Mouse (Mus musculus) adipocyte (in vitro differentiated cells): Measurements from ENCODE around the gene Galnt2.
A peak's percentile ranks its signal among the peaks of the same experiment; 100 is the strongest.

Experiments
- DNase-seq: peaks from one replicate; pipeline ENCODE4 v3.0.0-alpha.2; 2016; ENCODE audit warnings: low spot score

Gene Galnt2

DNA sequence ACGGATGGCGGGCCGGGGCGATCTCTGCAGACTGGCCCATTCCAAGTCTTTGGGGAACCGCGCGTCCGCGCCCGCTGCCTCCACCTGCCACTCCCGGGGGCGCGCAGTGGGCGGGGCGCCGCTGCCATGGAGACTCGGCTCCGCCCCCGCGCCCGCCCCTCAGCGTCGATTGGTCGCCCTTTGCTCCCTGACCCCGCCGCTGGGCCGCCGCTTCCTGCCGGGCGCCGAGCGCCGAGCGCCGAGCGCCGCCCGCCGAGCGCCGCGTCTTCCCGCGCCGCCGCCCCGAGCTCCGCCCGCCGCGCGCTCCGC, at the start of gene Galnt2:
Gene Galnt2, plus strand, starts transcription at position 216 of the 309 bp plus-strand sequence.
- DNase-seq, result peak; percentile 63

DNA sequence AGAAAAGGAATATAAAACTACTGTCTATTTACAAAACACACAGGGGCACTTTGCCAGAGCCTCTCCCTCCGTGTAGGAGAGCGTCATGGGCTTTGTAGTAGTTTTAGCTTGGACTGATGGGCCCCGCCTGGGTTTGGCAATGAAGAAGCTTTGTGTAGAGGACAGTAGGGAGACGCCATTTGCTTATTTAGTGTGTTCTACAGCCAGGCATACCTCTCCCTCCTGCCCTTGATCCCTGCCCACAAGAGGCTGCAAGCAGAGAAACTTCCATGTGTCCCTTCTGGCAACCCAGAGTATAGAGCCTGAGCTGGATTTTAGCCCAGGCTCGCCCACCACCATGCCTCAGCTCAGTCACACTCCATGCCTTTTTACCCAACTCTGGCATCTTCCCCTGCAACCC, 49.4 kb upstream of the Galnt2 start:
- DNase-seq, result no peak

DNA sequence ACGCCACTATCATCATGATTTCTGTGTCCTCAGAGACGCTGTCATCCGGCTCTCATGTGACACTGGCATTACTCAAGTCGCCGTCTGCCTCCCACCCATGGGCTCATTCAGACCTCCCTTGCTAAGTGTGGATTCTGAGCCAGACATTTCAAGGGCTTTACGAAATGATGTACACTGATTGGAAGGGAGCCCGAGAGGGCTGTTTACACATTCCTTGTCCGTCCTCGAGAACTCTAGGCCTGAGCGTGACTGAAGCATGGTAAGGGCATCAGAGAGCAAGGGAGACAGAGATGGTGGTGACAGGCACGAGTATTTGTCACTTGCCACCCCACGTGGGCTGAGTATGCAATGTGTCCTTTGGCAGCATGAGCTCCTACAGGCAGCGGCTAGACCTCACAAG, 49.0 kb upstream of the Galnt2 start:
- DNase-seq, result peak; percentile 66

DNA sequence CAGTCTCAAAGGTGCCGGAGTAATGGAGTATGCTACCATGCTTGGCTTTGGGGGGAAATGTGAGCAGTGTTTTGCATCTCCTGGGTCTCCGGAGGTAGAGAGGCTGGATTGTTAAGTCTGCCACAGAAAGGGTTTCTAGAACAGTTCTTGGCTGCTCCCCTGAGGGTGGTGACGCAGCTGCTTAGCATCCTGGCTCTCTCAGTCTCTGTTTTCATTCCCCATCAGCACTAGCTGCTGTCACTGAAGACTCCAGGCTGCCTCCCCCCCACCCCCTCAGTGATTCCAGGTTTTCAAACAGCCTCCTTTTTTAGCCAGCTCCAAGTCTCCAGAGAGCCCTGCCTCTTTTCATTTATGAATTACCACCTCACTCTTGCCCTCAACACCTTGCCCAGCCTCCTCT, 47.1 kb upstream of the Galnt2 start:
- DNase-seq, result no peak

DNA sequence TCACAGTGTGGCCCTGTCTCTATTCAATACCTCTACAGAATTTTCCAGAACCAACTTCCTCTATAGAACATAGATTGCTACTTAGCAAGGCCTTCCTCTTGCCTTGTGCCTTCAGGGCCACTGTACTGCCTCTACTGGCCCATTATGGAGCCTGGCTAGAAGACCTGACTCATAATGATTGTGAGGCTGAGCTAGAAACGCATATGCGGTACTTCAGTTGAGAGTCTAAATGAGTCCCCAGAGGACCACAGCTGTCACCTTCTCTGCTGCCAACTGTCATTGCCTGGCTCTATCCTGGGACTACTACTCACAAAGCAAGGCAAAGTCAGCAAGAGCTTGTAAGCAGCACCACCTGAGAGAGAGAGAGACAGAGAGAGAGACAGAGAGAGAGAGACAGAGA, 46.7 kb upstream of the Galnt2 start:
- no peak for DNase-seq

DNA sequence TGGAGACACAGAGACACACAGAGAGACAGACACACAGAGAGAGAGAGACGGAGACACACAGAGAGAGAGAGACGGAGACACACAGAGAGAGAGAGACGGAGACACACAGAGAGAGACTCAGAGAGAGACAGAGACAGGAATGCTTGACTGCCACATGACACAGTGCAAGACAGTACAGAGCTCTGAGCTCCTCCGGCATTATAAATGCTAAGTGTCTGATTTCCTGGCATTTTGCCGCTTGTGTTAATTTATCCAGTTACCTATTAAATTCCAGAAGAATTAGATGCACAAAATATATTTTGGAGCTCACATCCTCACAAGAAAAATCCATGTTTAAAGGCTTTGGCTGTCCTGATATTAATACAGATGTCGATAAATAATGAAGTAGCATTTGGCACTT, 46.1 kb upstream of the Galnt2 start:
- no peak for DNase-seq

DNA sequence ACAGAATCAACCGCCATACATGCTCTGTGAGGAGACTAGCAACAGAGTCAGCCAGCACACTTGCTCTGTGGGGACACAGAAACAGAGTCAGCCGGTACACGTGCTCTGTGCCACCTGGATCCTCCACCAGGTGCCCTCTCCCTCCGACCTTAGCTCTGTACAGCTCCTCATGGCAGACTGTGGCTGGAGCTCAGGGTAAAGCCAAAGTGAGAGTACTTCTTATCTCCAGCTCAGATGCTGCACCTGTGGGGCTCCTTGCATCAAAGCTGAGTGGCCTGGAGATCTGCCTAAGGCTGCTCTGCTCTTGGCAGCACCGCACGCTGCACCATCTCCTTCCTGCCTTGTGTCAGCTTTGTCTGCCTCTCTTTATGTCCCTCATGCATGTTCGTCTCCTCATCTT, 40.8 kb upstream of the Galnt2 start:
- no peak for DNase-seq

DNA sequence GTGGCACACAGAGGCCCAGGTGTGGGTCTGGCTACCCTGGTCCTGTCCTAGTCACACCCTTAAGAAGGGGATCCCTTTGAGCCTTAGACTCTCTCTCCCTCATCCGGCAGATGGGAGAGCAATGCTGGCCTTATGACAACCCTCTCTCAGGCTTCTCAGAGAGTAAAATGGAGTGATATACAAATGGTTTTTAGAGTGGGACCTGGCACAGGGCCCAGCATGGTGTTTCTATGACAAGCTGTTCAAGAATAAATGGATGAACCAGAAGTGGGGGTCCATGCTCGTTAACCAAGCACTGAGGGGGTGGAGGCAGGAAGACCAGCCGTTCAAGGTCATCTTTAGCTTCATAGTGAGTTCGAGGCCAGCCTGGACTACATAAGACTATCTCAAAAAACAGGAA, 38.9 kb upstream of the Galnt2 start:
- DNase-seq, result no peak

DNA sequence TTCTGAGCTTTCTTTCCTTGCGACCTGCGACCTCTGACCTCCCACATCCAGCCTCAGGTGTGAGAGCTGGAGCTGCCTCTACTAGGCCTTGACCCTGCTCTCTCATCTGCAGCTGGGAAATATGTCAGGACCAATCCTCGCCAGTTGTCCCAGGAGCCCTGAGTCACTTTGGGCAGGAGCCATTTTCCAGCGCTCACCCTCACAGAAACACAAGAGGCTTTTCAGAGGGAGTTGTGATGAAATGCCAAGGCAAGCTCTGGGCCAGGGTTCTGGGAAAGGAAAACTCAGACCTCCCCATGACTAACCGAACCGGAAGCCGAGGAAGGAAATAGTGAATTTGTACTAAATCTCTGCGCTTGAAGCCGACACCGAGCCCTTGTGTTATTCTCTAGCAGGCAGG, 38.2 kb upstream of the Galnt2 start:
- peak; percentile 90 for DNase-seq

DNA sequence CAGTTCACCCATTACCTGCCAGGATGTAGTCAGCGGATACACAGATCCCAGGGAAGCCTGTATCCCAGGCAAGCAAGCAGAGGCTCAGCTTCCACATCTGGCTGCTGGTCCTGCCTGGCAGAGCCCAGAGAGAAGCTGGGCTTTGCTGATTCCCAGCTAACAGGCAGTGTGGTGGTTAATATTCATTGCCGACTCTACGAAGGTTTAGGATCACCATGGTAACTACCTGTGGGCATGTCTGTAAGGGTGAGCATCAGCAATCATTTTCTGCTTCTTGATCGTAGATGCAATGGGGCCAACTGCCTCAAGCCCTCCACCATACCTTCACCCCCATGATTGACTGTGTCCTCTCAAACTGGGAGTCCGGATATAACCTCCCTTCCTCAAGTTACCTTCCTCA, 37.2 kb upstream of the Galnt2 start:
- DNase-seq, result no peak

DNA sequence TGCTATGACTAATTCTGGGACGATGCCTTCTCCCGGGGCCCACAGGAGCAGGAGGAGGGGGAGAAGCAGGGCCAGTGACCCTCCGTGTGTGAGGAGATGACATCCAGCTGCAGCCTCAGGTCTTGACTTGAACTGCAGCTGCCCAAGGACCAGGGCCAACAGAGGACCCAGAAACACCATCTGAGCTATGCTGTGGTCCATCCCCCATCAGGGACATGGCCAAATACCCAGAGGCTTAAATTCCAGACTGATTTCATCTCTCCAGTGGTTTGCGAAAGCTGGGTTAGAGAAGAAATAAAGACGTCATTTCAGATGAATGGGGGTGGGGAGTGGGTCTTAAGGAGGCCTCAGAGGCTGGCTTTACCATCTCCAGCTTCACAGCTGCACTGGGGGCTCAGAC, 35.0 kb upstream of the Galnt2 start:
- DNase-seq, result peak; percentile 61

DNA sequence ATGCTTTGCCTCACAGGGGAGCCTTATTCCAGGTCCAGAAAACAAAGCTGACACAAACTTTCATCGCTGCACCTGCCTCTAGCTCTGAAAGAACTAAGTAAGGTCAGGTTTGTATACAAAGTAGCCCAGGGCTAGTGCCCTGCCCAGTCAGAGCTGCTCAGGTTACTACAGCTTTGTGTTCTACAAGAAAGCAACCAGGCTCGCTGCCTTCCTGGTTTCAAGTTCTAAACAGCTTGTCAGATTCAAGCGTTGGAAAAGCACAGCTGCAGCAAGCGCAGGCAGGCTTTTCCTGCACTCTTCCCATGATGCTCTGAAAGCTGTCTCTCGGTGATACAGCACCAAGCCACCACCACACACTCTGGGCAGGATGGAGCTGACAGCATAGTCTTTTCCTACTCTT, 34.4 kb upstream of the Galnt2 start:
- no peak for DNase-seq

DNA sequence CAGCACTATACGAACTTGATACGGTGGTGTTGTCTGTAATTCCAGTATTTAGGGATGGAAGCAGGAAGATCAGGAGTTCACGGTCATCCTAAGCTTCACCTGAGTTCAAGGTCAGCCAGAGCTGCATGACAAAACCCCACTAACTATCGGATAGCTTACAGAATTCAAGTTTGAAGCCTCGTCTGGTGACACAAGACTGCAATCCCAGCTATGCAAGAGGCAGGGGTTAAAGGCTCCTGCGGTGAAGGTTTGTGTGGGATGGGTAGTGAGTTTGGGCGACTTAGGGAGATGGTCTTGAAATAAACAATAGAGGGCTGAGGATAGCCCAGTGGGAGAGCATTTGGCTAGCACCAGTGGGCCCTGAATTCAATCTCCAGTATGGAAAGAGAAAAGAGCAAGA, 33.0 kb upstream of the Galnt2 start:
- no peak for DNase-seq

DNA sequence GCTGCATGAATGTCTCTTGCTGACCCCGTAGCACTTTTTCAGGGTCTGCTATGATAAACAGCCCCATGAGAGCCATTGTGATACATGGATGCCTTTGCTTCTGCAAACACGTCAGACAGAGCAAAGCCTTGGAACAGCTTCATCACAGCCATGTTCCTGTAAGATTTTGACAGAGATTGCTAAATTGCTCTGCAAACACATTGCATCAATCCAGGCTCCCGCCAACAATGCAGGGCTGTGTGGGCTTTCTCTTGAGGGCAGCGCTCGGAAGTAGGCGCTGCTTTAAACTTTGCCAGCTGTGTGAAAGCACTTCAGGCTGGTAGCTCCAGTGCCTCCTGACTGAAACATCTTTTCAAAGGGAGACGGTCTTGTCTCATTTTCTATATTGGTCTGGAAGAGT, 30.8 kb upstream of the Galnt2 start:
- DNase-seq, result peak; percentile 87

DNA sequence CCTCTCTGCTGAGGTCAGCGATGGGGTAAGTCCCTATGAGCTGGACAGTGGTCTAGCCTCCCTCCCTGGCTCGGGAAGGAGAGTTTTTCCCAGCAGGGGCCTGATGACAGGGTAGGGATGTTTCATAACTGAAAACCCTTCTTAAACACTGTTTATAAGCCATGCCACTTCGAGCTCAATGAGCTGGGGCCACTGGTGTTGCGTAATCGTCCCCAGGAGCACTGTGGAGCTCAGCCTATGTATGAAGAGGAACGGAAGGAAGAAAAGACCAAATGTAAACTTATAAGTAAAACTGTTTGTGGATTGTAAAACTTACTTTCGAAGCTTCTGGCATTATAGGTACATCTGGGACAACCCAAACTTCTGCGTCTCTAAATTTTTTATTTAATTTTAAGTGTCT, 29.5 kb upstream of the Galnt2 start:
- peak; percentile 45 for DNase-seq

DNA sequence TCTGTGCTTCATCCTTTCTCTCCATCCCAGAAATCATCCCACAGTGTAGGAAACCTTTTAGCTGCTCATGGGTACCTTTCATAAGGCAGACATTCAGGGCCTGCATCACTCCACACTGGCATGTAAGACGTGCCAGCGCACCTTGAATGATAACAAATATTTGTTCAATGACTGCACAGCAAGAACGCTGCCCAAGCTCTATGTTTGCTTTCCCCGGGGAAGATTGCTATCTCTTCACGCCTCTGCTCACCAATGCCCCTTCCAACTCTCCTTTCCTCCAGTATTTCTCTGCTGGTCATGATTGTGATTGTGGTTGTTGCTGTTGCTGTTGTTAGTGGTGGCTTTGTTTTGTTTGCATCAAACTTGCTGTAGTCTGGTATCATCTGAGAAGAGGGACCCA, 28.3 kb upstream of the Galnt2 start:
- DNase-seq, result no peak

DNA sequence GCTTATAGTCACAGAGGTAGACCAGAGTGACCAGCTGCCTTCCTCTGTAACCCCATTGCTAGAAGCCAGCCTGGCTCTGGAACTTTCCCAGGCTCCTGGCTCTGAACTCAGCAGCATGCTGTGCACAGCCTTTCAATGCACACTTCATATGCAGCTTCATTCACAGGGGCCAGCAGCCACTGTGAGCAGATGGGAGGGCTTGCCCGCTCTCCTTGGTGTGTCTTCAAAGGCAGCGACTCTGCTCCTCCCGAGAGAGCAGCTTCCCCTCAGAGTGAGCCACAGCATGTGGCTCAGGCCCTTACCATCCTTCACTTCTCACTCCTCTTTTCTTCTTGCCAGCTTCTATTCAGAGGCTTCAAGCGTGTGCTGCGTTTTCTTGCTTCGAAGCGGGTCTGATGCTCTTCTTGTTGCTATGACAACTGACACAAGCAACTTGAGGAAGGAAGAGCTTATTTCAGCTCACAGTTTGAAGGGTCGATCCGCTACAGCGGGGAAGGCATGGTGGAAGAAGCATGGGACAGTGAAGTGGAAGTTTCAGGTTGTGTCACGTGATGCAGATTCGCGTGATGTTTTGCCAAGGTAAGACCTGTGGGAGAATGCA, 27.1 kb upstream of the Galnt2 start:
- DNase-seq, result no peak

DNA sequence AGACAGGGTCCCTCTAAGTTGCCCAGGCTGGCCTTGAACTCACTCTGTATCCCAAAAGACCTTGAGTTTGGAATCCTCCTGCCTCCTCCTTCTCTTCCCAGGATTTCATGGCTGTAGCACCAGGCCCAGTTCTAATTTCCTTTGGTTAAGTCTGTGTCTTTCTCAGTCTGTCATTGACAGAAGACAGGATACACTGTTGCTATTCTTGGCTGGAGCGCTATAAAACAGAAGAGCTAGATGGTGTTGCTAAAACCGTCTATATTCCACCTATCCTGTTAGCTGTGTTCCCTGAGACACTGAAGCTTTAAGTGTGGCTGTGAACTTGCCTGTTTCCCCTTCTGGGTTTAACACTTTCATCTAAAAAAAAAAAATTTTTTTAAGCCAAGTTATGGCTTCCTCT, 19.0 kb upstream of the Galnt2 start:
- no peak for DNase-seq

DNA sequence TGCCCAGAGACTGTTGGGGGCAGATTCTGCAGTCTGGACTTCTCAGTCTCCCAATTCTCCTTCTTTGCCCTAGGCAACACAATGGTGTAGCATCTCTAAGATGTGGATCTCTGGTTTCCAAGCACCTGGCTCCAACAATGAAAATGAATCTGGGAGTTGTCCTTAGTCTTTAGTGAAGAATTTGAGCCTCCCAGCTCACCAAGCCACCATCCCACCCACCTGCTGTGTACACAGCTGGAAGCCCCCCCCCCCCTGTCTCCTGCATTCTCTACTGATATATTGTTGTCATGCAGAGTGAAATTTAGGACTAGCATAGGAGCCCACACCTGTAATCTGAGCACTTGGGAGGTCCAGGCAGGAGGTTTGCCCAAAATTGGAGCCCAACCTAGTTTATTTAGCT, 14.2 kb upstream of the Galnt2 start:
- no peak for DNase-seq

DNA sequence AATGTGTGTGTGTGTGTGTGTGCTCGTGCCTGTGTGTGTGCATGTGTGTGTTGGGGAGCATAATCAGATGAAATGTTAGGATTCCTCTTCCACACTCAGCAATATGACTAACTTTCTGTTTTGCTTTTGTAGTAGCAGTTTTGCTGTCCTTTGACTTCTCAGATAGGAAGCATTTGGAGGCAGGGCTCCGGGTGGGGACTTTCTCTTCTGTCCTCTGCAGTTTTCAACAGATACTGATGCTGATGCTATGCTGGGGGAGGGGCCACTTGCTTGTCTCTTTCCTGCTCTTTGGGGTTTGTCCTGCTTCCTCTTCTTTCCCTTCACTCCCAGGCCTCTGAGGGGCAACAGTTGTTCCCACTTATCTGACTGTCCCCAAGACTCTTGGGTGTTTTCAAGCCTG, 1.3 kb upstream of the Galnt2 start:
- no peak for DNase-seq

DNA sequence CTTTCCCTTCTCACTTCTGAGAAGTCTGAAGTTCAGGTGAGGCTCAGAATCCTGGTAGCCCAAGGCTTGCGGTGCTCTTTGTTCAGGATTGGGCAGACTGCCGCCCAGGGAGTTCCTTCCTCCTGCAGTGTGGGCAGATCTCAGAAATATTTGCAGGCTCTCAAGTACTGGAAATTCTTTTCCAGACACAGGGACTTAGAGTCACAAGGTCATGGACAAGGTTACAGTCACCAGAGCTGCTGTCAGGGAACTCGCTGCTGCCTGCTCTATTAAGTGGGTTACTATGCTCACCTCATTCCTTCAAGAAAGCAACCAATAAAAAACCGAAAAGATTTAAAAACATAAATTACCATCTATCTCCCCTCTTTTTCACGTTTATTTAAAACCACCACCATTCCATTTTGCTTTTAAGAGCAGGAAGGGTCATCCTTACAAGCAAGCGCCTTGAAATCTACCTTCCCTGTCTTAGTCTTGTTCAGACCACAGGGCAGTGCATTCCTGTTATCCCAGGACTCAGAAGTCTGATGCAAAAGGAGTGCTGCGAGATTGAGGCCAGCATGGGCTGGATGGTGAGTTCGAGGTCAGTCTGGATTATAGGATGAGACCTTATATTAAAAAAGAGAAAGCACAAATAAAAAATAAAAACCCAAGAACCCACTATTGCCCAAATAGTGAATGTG, 555 bp upstream of the Galnt2 start:
- no peak for DNase-seq

DNA sequence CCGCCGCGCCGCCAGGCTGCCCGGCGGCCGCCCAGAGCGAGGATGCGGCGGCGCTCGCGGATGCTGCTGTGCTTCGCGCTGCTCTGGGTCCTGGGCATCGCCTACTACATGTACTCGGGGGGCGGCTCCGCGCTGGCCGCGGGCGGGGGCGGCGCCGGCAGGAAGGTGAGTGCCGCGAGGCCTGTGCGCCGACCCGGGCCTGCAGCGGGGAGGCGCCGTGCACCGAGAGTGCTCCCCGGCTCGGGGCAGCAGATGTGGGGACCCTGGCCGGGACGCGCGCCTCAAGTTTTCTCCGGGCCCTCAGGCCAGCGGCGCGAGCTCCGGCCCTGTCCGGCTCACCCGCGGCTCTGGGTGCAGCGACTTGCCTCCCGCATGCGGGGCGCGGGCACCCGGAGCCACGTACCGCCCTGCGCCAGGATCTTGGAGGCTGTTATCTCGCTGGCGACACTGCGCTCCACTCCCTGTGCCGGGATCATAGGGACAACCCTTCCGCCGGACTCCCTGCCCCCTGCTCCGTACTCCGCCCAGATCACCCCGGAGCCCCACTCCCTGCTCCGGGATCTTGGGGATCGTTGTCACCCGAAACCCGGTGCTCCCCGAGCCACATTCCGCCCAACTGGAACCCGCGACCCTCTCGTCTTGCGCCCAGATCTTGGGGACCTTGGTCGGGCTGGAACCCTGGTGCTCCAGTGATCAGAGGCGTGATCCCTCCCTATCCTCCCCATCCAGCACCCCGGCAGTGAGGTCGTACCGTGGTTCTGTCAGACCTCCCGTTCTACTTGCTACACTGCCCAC, 491 bp downstream of the Galnt2 start:
- peak; percentile 28 for DNase-seq

DNA sequence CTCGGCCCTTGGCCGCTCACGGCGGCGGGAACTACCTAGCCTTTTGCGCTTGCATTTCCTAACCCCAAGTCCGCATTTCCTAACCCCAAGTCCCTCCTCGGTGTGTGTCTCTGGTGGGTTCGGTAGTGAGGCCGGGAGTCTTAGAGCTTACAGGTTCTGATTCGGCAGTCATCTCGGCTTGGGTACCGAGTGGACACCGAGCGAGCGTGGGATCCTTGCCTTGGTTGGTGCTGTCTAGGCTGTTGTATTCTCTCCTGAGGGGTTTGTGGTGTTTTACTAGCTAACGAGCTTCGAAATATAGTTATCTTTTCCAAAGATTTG, 1.0 kb downstream of the Galnt2 start:
- peak; percentile 8 for DNase-seq

DNA sequence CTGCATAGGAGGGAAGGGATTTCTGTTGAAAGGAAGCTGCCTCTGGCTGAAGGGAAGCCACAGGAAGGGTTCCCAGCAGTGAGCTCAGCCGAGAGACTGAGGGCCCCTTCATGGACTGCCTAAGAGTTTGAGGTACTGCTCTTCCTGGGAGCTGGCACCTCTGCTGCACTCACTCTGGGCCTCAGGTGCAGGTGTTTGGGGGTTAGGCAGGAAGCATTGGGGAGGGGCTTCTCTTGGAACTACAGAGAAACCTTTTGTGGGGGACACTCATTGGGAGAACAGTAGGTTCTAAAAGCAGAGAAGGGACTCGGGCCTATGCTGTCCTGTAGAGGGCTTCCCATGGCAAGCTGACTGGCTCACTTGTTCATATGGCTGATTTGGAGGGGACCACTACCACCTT, 3.3 kb downstream of the Galnt2 start:
- no peak for DNase-seq
